Mouse (Mus musculus): ENCODE results near the gene Arntl.

GRCm38 (mm10) chr7:113253777-113254405, 46.6 kb downstream of the Arntl start:
- TF ChIP-seq GATA1 (IDR thresholded peaks at IDR 0.05; ENCODE audit: low read length), result no peak
- no peak for TF ChIP-seq TAL1 (IDR thresholded peaks at IDR 0.05; ENCODE audit: low read length)
